Mouse (Mus musculus) midbrain, postnatal 0 days (tissue): ENCODE measurements around the gene G6pc2. TPM values are rescaled to one million over a fixed set of nuclear protein-coding genes. Genes with fewer than 3 reads are reported as not detected.

Experiments
- ATAC-seq: fragments of 200-750 bp; cut with Nextera tagmentation; 2 replicates; pipeline ENCODE4 v1.8.0; 2017; ENCODE audit warnings: moderate number of reproducible peaks, mild to moderate bottlenecking, moderate TSS enrichment, moderate library complexity; ENCODE audit not compliant: low FRiP score
- DNase-seq: peaks from one replicate; pipeline ENCODE4 v3.0.0-alpha.2; 2015; ENCODE audit warnings: low spot score
- H3K27ac ChIP-seq: fragments of 300-500 bp; sonication (generic); 2 replicates; pipeline ENCODE4 v1.5.1; 2014; ENCODE audit warnings: low read depth, mild to moderate bottlenecking, low read length, mixed read lengths
- H3K27me3 ChIP-seq: fragments of 300-500 bp; sonication (generic); 2 replicates; pipeline ENCODE4 v1.6.1; 2014; ENCODE audit warnings: low read length, control low read depth, mixed read lengths; ENCODE audit not compliant: insufficient read depth
- H3K36me3 ChIP-seq: fragments of 300-500 bp; sonication (generic); 2 replicates; pipeline ENCODE4 v1.6.1; 2014; ENCODE audit warnings: low read length, control low read depth, mixed read lengths; ENCODE audit not compliant: insufficient read depth
- H3K4me1 ChIP-seq: fragments of 300-500 bp; sonication (generic); 2 replicates; pipeline ENCODE4 v1.6.1; 2014; ENCODE audit warnings: mild to moderate bottlenecking, control low read depth, antibody characterized with exemption, low read length, mixed read lengths; ENCODE audit not compliant: insufficient read depth
- H3K4me2 ChIP-seq: fragments of 300-500 bp; sonication (generic); 2 replicates; pipeline ENCODE4 v1.6.1; 2014; ENCODE audit warnings: low read depth, mild to moderate bottlenecking, low read length, mixed read lengths; ENCODE audit not compliant: poor library complexity, severe bottlenecking
- H3K4me3 ChIP-seq: fragments of 300-500 bp; sonication (generic); 2 replicates; pipeline ENCODE4 v1.5.1; 2014; ENCODE audit warnings: low read depth, mild to moderate bottlenecking, low read length, moderate library complexity
- H3K9ac ChIP-seq: fragments of 300-500 bp; sonication (generic); replicated peaks from 2 replicates; pipeline ENCODE4 v1.6.1; 2014; ENCODE audit warnings: mild to moderate bottlenecking, low read length, moderate library complexity, mixed read lengths; ENCODE audit not compliant: poor library complexity, severe bottlenecking
- H3K9me3 ChIP-seq: fragments of 300-500 bp; sonication (generic); 2 replicates; pipeline ENCODE4 v1.6.1; 2016; ENCODE audit warnings: low read length, control low read depth
- CTCF ChIP-seq: IDR thresholded peaks from 2 replicates; pipeline ENCODE4 v1.5.1; 2016; ENCODE audit warnings: antibody characterized with exemption, mild to moderate bottlenecking
- WGBS: fragments of 180-500 bp; shearing (Covaris S2); extraction: QIAGEN DNeasy Blood & Tissue Kit; methylation state at CpG from one replicate; pipeline ENCODE4 v1.1.7; 2014; 5-methylcytosine and 5-hydroxymethylcytosine counted together
- polyA plus RNA-seq: library from polyadenylated mRNA; unstranded; fragments of >200 nt; fragmentation: Nextera tagmentation; extraction: Ambion mirVana; gene quantifications from 2 replicates; pipeline ENCODE4 v1.2.1, GENCODE M21; 2015
- total RNA-seq: library from RNA; depleted of rRNA; stranded (reverse); fragments of >200 nt; gene quantifications from 2 replicates; pipeline ENCODE4 v1.2.3, GENCODE M21; 2014

Gene G6pc2
- total and polyA plus RNA-seq, 2 experiments from 2014 or later = 0.17 TPM; not detected in 1

DNA sequence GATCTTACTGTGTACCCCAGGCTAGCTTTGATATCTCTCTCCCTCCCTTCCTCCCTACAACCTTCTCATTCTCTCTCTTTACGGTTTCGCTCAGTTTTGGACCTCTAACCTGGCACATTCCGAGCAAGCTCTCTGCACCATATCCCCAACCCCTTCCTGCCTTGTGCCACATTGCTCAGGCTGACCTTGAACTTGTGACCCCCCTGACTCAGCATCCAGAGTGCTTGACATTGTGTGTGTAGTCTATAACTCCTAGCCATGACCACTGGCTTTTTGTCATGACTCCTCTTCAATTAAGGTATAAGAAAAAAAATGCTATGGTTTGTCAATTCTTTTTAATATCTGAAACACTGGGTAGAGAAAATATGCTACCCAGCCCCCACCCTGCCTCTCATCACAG lies 1.2 kb upstream of the G6pc2 start:
- no peak for ATAC-seq
- 87% methylated on average over 3 of the region's 3 CpGs for WGBS
- TF ChIP-seq CTCF = no peak

DNA sequence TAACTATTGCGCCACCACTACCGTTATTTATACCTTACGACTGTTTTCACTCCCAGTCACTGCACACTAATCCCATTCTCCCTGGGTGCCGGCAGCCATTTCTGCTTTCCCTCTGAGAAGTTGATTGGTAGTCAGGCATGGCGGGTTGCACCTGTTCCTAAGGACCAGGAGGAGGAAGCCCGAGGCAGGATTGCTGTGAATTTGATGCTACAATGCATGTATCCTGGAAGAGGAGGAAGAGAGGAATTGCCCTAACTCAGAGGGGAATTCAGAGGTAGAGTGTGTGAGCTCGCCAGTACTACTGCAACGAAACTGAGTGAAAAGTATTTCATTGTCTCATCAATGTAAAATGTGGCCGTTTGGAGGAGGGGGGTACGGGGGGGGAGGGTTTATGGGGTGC lies 1.8 kb downstream of the G6pc2 start:
- TF ChIP-seq CTCF = no peak
- no peak for DNase-seq
- no peak overlapping the region for H3K9ac ChIP-seq
- H3K4me2 ChIP-seq = no peak overlapping the region
- H3K9me3 ChIP-seq = no peaks in the 10 kb centered on the region
- no peaks in the 10 kb centered on the region for H3K4me1 ChIP-seq
- H3K27ac ChIP-seq = no peak overlapping the region
- no peak for ATAC-seq
- H3K36me3 ChIP-seq = no peaks in the 10 kb centered on the region
- no peaks in the 10 kb centered on the region for H3K27me3 ChIP-seq
- no peak overlapping the region for H3K4me3 ChIP-seq
- 60% methylated on average over 10 of the region's 10 CpGs for WGBS

More for the DNA sequence above, 1.2 kb upstream of the G6pc2 start:
- Histone ChIP-seq H3K36me3 (no peaks in the 10 kb centered on the region), H3K9ac (no peak overlapping the region), H3K27ac (no peak overlapping the region), H3K9me3 (no peaks in the 10 kb centered on the region), H3K4me2 (no peak overlapping the region), H3K27me3 (no peaks in the 10 kb centered on the region), H3K4me1 (no peaks in the 10 kb centered on the region), H3K4me3 (no peak overlapping the region)
- DNase-seq = no peak

DNA sequence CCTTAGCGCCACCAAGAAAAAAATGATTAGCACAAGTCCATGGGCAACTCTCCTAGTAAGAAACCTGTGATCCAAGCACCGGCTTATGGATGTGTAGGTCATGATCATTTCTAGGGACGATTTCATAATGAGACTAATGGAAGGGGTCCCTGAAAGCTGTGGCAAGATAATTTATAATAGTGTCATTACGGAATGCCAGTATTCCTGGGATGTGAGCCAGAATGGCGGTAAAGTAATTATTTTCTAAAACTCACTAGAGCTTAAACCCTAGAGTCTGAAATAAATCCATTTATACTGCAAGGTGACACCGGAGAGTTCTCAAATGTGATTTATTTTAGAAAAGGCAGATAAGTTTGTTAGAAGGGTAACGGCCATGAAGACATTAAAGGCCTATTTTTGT lies 4.4 kb downstream of the G6pc2 start:
- no peaks in the 10 kb centered on the region for H3K9me3 ChIP-seq
- 74% methylated on average over 7 of the region's 7 CpGs for WGBS
- ATAC-seq (no peak), DNase-seq (peak; percentile 39)
- no peaks in the 10 kb centered on the region for H3K36me3 ChIP-seq
- no peak overlapping the region for H3K9ac ChIP-seq
- no peak overlapping the region for H3K4me2 ChIP-seq
- H3K4me1 ChIP-seq = no peaks in the 10 kb centered on the region
- TF ChIP-seq CTCF = no peak
- H3K27me3 ChIP-seq = no peaks in the 10 kb centered on the region
- no peak overlapping the region for H3K4me3 ChIP-seq
- no peak overlapping the region for H3K27ac ChIP-seq

DNA sequence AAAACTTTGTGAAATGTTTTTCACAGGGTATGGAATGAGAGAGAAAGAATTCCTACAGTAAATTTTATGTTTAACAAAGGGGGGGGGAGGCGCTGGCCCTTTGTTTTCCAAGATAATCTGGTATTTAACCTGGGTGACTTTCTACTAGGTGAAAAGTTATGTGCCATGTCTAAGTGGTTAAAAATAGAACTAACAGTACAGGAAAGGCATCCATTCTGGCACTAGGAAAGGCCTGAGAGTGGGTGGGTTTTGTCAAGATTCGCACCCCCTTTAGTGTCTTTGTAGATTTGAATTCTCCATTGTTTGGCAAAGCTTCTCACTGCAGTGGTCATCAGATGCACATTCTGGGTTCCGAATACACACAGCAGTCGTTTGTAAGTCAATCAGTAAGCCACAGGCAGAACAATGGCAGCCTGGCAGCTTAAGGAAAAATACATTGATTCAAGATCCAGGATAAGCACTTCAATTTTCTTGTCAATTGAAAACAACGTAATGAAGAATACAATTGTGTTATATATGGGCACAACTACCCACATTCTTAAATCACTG lies 11.1 kb downstream of the G6pc2 start:
- WGBS = 41% methylated on average over 5 of the region's 5 CpGs
- no peak for TF ChIP-seq CTCF
- H3K4me1 ChIP-seq = no peaks in the 10 kb centered on the region

DNA sequence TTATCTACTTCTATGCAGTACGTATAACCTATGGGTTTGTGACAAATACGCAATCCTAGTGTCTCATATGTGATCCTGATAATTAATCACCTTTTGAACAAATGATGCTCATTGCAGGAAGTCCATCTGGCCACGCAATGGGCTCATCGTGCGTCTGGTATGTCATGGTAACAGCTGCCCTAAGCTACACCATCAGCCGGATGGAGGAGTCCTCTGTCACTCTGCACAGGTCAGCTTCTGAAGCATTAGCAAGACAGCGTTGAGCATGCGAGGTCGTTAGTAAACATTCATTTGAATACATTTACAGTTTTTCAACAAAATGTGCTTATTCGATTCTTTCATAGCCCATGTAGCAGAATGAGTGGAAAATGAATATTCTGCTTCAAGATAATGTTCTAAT lies 11.9 kb downstream of the G6pc2 start:
- H3K4me3 ChIP-seq = no peak overlapping the region
- H3K9me3 ChIP-seq = no peaks in the 10 kb centered on the region
- no peak overlapping the region for H3K27ac ChIP-seq
- TF ChIP-seq CTCF = no peak
- ATAC-seq (no peak), DNase-seq (no peak)
- H3K4me2 ChIP-seq = no peak overlapping the region
- H3K36me3 ChIP-seq = no peaks in the 10 kb centered on the region
- 72% methylated on average over 10 of the region's 10 CpGs for WGBS
- no peaks in the 10 kb centered on the region for H3K4me1 ChIP-seq
- H3K9ac ChIP-seq = no peak overlapping the region
- no peaks in the 10 kb centered on the region for H3K27me3 ChIP-seq

More for the DNA sequence above, 11.1 kb downstream of the G6pc2 start:
- no peak for DNase-seq
- ATAC-seq = no peak
- Histone ChIP-seq H3K27ac (no peak overlapping the region), H3K9ac (no peak overlapping the region), H3K9me3 (no peaks in the 10 kb centered on the region), H3K4me3 (no peak overlapping the region), H3K4me2 (no peak overlapping the region), H3K36me3 (no peaks in the 10 kb centered on the region), H3K27me3 (no peaks in the 10 kb centered on the region)

DNA sequence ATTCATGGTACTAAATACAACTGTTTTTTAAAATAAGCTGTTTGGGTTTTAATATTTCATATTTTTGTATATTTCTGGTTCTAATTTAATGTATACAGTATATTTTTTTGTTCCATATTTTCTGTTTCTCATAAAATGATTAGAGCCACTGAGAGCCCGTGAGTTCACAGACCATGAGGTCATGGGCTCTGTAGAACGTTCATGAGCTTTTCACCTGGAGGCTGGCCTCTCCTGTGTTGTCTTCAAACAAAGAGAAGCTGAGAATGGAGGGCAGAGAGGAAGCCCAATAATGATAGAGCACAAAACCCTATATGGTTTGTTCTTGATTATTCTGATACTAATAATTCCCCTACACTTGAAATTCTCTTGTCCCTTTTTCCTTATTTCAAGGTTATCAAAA lies 13.9 kb downstream of the G6pc2 start:
- no peak for ATAC-seq
- no peaks in the 10 kb centered on the region for H3K9me3 ChIP-seq
- 70% methylated on average over 2 of the region's 2 CpGs for WGBS
- no peak overlapping the region for H3K4me2 ChIP-seq
- TF ChIP-seq CTCF = no peak
- DNase-seq = no peak
- no peak overlapping the region for H3K4me3 ChIP-seq
- no peaks in the 10 kb centered on the region for H3K36me3 ChIP-seq
- H3K27ac ChIP-seq = no peak overlapping the region
- no peaks in the 10 kb centered on the region for H3K4me1 ChIP-seq
- H3K27me3 ChIP-seq = no peaks in the 10 kb centered on the region
- no peak overlapping the region for H3K9ac ChIP-seq
